Mouse (Mus musculus) intestine, embryonic 16.5 days (tissue): ENCODE results near the gene 2310007B03Rik. TPM values are rescaled to one million over a fixed set of nuclear protein-coding genes. Genes with fewer than 3 reads are reported as not detected.
"Not testable (repeated sequence)": the region's sequence is repeated elsewhere in the genome, so short reads cannot be mapped to it uniquely, and the experiment has no call there.

Experiments
- ATAC-seq: fragments of 200-750 bp; cut with Nextera tagmentation; 2 replicates; pipeline ENCODE4 v1.8.0; 2017; ENCODE audit warnings: moderate TSS enrichment, moderate library complexity
- H3K27ac ChIP-seq: fragments of 300-500 bp; sonication (generic); 2 replicates; pipeline ENCODE4 v1.5.1; 2014; ENCODE audit warnings: mild to moderate bottlenecking, low read length
- H3K27me3 ChIP-seq: fragments of 300-500 bp; sonication (generic); replicated peaks from 2 replicates; pipeline ENCODE4 v1.6.1; 2014; ENCODE audit warnings: low read length, control low read depth, mixed read lengths; ENCODE audit not compliant: control insufficient read depth, insufficient read depth
- H3K36me3 ChIP-seq: fragments of 300-500 bp; sonication (generic); 2 replicates; pipeline ENCODE4 v1.6.1; 2014; ENCODE audit warnings: low read length, control low read depth; ENCODE audit not compliant: control insufficient read depth, insufficient read depth
- H3K4me1 ChIP-seq: fragments of 300-500 bp; sonication (generic); 2 replicates; pipeline ENCODE4 v1.6.1; 2014; ENCODE audit warnings: low read length, control low read depth, mixed read lengths; ENCODE audit not compliant: control insufficient read depth, insufficient read depth
- H3K4me2 ChIP-seq: fragments of 300-500 bp; sonication (generic); 2 replicates; pipeline ENCODE4 v1.6.1; 2014; ENCODE audit warnings: low read depth, low read length, control low read depth
- H3K4me3 ChIP-seq: fragments of 300-500 bp; sonication (generic); 2 replicates; pipeline ENCODE4 v1.5.1; 2014; ENCODE audit warnings: mild to moderate bottlenecking, low read length
- H3K9ac ChIP-seq: fragments of 300-500 bp; sonication (generic); 2 replicates; pipeline ENCODE4 v1.6.1; 2014; ENCODE audit warnings: low read depth, low read length
- H3K9me3 ChIP-seq: fragments of 300-500 bp; sonication (generic); 2 replicates; pipeline ENCODE4 v1.6.1; 2016; ENCODE audit warnings: low read length, control low read depth; ENCODE audit not compliant: control insufficient read depth
- WGBS: fragments of 180-500 bp; shearing (Covaris S2); extraction: QIAGEN DNeasy Blood & Tissue Kit; methylation state at CpG from one replicate; pipeline ENCODE4 v1.1.7; 2014; 5-methylcytosine and 5-hydroxymethylcytosine counted together
- polyA plus RNA-seq: library from polyadenylated mRNA; unstranded; fragments of >200 nt; fragmentation: Nextera tagmentation; extraction: Ambion mirVana; gene quantifications from 2 replicates; pipeline ENCODE4 v1.2.1, GENCODE M21; 2015

Gene 2310007B03Rik
- 16.8 and 20.0 TPM in 2 replicates for polyA plus RNA-seq

- Histone ChIP-seq H3K4me2 (peak within 1 kb of the TSS; percentile 35), H3K9me3 (no peaks in the 10 kb centered on the region), H3K27me3 (no peaks in the 10 kb centered on the region), H3K27ac (peak within 1 kb of the TSS; percentile 81), H3K9ac (peak within 1 kb of the TSS; percentile 60), H3K36me3 (no peaks in the 10 kb centered on the region), H3K4me3 (peak within 1 kb of the TSS; percentile 49), H3K4me1 (peaks cover 20% of the 10 kb centered on the region)
- peak; percentile 92 for ATAC-seq
- 39% methylated on average over 8 of the region's 8 CpGs for WGBS
Measured at GRCm38 (mm10) chr1:93160501-93161133, at the start of gene 2310007B03Rik. Gene 2310007B03Rik, minus strand, starts transcription at chr1:93160948.

GRCm38 (mm10) chr1:93210213-93210641 is 49.5 kb upstream of the 2310007B03Rik start:
- WGBS = 14% methylated on average over 9 of the region's 9 CpGs
- Histone ChIP-seq H3K4me3 (no peak overlapping the region), H3K36me3 (no peaks in the 10 kb centered on the region), H3K9ac (no peak overlapping the region), H3K4me1 (peaks cover 21% of the 10 kb centered on the region), H3K27ac (peak overlapping the region; percentile 71; the same call in 1 of the 2 replicates), H3K9me3 (no peaks in the 10 kb centered on the region), H3K27me3 (no peaks in the 10 kb centered on the region), H3K4me2 (no peak overlapping the region)
- peak; percentile 85 for ATAC-seq

GRCm38 (mm10) chr1:93207536-93208064 is 46.9 kb upstream of the 2310007B03Rik start:
- 97% methylated on average over 4 of the region's 4 CpGs for WGBS
- H3K27ac ChIP-seq = no peak overlapping the region
- no peaks in the 10 kb centered on the region for H3K9me3 ChIP-seq
- no peaks in the 10 kb centered on the region for H3K27me3 ChIP-seq
- no peak for ATAC-seq
- no peak overlapping the region for H3K4me2 ChIP-seq
- H3K36me3 ChIP-seq = no peaks in the 10 kb centered on the region
- peaks cover 21% of the 10 kb centered on the region for H3K4me1 ChIP-seq
- no peak overlapping the region for H3K9ac ChIP-seq
- H3K4me3 ChIP-seq = no peak overlapping the region

GRCm38 (mm10) chr1:93206277-93206970 is 45.7 kb upstream of the 2310007B03Rik start:
- no peak for ATAC-seq
- 65% methylated on average over 12 of the region's 12 CpGs for WGBS

GRCm38 (mm10) chr1:93197916-93198315 is 37.2 kb upstream of the 2310007B03Rik start:
- Histone ChIP-seq H3K27ac (no peak overlapping the region), H3K4me1 (no peaks in the 10 kb centered on the region), H3K36me3 (no peaks in the 10 kb centered on the region), H3K4me2 (no peak overlapping the region), H3K9me3 (no peaks in the 10 kb centered on the region; the same call in 1 of the 2 replicates), H3K27me3 (no peaks in the 10 kb centered on the region), H3K9ac (no peak overlapping the region), H3K4me3 (no peak overlapping the region)
- 88% methylated on average over 3 of the region's 3 CpGs for WGBS
- no peak for ATAC-seq

More at GRCm38 (mm10) chr1:93206277-93206970, 45.7 kb upstream of the 2310007B03Rik start:
- no peaks in the 10 kb centered on the region for H3K9me3 ChIP-seq
- no peaks in the 10 kb centered on the region for H3K36me3 ChIP-seq
- H3K4me2 ChIP-seq = no peak overlapping the region
- no peak overlapping the region for H3K27ac ChIP-seq
- peaks cover 16% of the 10 kb centered on the region for H3K4me1 ChIP-seq
- no peaks in the 10 kb centered on the region for H3K27me3 ChIP-seq
- H3K9ac ChIP-seq = no peak overlapping the region
- H3K4me3 ChIP-seq = no peak overlapping the region

GRCm38 (mm10) chr1:93197454-93197853 is 36.7 kb upstream of the 2310007B03Rik start:
- H3K4me2 ChIP-seq, ATAC-seq, H3K36me3 ChIP-seq, H3K4me3 ChIP-seq, H3K9ac ChIP-seq, H3K27me3 ChIP-seq, H3K27ac ChIP-seq, H3K4me1 ChIP-seq, H3K9me3 ChIP-seq: not testable (repeated sequence)
- WGBS = 83% methylated on average over 2 of the region's 2 CpGs

GRCm38 (mm10) chr1:93194961-93195360 is 34.2 kb upstream of the 2310007B03Rik start:
- Histone ChIP-seq H3K4me3 (no peak overlapping the region), H3K9me3 (no peaks in the 10 kb centered on the region; the same call in 1 of the 2 replicates), H3K36me3 (no peaks in the 10 kb centered on the region), H3K27ac (no peak overlapping the region), H3K27me3 (0 out of 2 replicates have a peak, but pooled peaks cover 5% of the 10 kb centered on the region), H3K9ac (no peak overlapping the region), H3K4me2 (no peak overlapping the region), H3K4me1 (no peaks in the 10 kb centered on the region)
- ATAC-seq = no peak
- 90% methylated on average over 3 of the region's 3 CpGs for WGBS

- H3K27me3 ChIP-seq = 0 out of 2 replicates have a peak, but pooled peaks cover 5% of the 10 kb centered on the region
- no peaks in the 10 kb centered on the region for H3K4me1 ChIP-seq
- ATAC-seq = peak; percentile 67
- no peak overlapping the region for H3K9ac ChIP-seq
- WGBS = 10% methylated on average over 11 of the region's 17 CpGs
- no peak overlapping the region for H3K27ac ChIP-seq
- no peaks in the 10 kb centered on the region; the same call in 1 of the 2 replicates for H3K9me3 ChIP-seq
- peak overlapping the region; percentile 9; the same call in 1 of the 2 replicates for H3K4me2 ChIP-seq
- H3K36me3 ChIP-seq = no peaks in the 10 kb centered on the region
- H3K4me3 ChIP-seq = no peak overlapping the region
Measured at GRCm38 (mm10) chr1:93190726-93191305, 30.1 kb upstream of the 2310007B03Rik start.
